Comparison of ENCODE assay signal across 25 mouse cellular contexts in the genomic region with DNA sequence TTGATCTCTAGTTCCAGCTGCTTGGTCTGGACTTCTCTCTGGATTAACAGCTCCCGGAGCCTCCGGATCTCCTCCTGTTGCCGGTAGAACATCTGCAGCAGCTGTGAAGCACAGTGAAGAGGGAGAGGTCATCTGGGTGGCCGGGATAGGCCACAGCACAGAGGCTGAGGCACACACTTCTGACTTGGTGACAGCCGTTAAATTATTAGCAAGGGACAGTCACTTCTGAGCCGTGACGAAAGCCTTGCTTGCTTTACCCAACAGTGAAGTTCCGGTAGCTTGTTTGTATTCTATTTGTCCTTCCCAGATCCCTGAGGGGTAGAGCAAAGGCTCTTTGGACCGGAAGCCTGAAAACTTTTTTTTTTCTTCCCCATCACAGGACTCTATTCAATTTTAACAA.
"Had no signal": no experiment of that assay in that cellular context is flagged by ENCODE, and none has a peak within 500 bp of the region (broad histone marks: within the 10 kb centered on the region; RNA-seq: fewer than 3 reads in every experiment).

No protein-coding gene starts in this region.

- H3K9me3 ChIP-seq: heart, embryonic 13.5 days; heart, embryonic 15.5 days; hindbrain, embryonic 13.5 days; hindbrain, embryonic 15.5 days; kidney, embryonic 15.5 days; limb, embryonic 13.5 days had no signal

- H3K9ac ChIP-seq: forebrain, postnatal 0 days; heart, embryonic 13.5 days; heart, embryonic 15.5 days; hindbrain, embryonic 13.5 days; hindbrain, embryonic 15.5 days; kidney, embryonic 15.5 days; limb, embryonic 13.5 days had no signal

- H3K4me3 ChIP-seq: heart, adult 2 months; heart, embryonic 13.5 days; heart, embryonic 15.5 days; hindbrain, embryonic 13.5 days; hindbrain, embryonic 15.5 days; kidney, embryonic 15.5 days; limb, embryonic 13.5 days had no signal

- H3K4me2 ChIP-seq: heart, embryonic 11.5 days; heart, embryonic 13.5 days; heart, embryonic 15.5 days; hindbrain, embryonic 13.5 days; hindbrain, embryonic 15.5 days; kidney, embryonic 15.5 days; limb, embryonic 13.5 days had no signal

- H3K36me3 ChIP-seq: heart, embryonic 13.5 days; heart, embryonic 15.5 days; kidney, embryonic 15.5 days; limb, embryonic 13.5 days had no signal

- DNase-seq: forebrain, postnatal 0 days; gastrocnemius, postnatal 14 days; gastrocnemius, postnatal 36 days; heart, adult 11 months; heart, adult 2 months; heart, postnatal 14 days; heart, postnatal 36 days; kidney, adult 11 months; kidney, adult 2 months; kidney, adult 9 months; kidney, postnatal 14 days; kidney, postnatal 36 days; layer of hippocampus, adult 9-11 months; layer of hippocampus, postnatal 36 days; left cerebral cortex, postnatal 4 days had no signal

- H3K27ac ChIP-seq: heart, adult 2 months; heart, embryonic 13.5 days; heart, embryonic 15.5 days; hindbrain, embryonic 13.5 days; hindbrain, embryonic 15.5 days; hindbrain, postnatal 0 days; kidney, embryonic 15.5 days; kidney, postnatal 0 days; limb, embryonic 13.5 days had no signal

- ATAC-seq: forebrain, postnatal 0 days; hindbrain, postnatal 0 days; intestine, embryonic 16.5 days had no signal
